Mouse (Mus musculus) limb, embryonic 14.5 days (tissue): ENCODE results near the gene Ngfr. TPM values are rescaled to one million over a fixed set of nuclear protein-coding genes. Genes with fewer than 3 reads are reported as not detected.

Source experiments
- ATAC-seq: fragments of 200-750 bp; cut with Nextera tagmentation; 2 replicates; pipeline ENCODE4 v1.8.0; 2017; ENCODE audit warnings: low read depth, moderate number of reproducible peaks, moderate TSS enrichment; ENCODE audit not compliant: low FRiP score
- DNase-seq: peaks from one replicate; pipeline ENCODE4 v3.0.0-alpha.2; 2015; ENCODE audit warnings: low spot score
- H3K27ac ChIP-seq: fragments of 300-500 bp; sonication (generic); replicated peaks from 2 replicates; pipeline ENCODE4 v1.5.1; 2014; ENCODE audit warnings: low read depth, mild to moderate bottlenecking, low read length, moderate library complexity, mixed read lengths
- H3K27me3 ChIP-seq: fragments of 300-500 bp; sonication (generic); 2 replicates; pipeline ENCODE4 v1.6.1; 2014; ENCODE audit warnings: low read length, mixed read lengths; ENCODE audit not compliant: control insufficient read depth, insufficient read depth
- H3K36me3 ChIP-seq: fragments of 300-500 bp; sonication (generic); 2 replicates; pipeline ENCODE4 v1.6.1; 2014; ENCODE audit warnings: mild to moderate bottlenecking, low read length, moderate library complexity, mixed read lengths; ENCODE audit not compliant: control insufficient read depth, insufficient read depth
- H3K4me1 ChIP-seq: fragments of 300-500 bp; sonication (generic); 2 replicates; pipeline ENCODE4 v1.6.1; 2014; ENCODE audit warnings: antibody characterized with exemption, low read length, mixed read lengths; ENCODE audit not compliant: control insufficient read depth, insufficient read depth
- H3K4me2 ChIP-seq: fragments of 300-500 bp; sonication (generic); replicated peaks from 2 replicates; pipeline ENCODE4 v1.6.1; 2014; ENCODE audit warnings: low read depth, mild to moderate bottlenecking, low read length, moderate library complexity; ENCODE audit not compliant: severe bottlenecking
- H3K4me3 ChIP-seq: fragments of 300-500 bp; sonication (generic); replicated peaks from 2 replicates; pipeline ENCODE4 v1.5.1; 2014; ENCODE audit warnings: low read length
- H3K9ac ChIP-seq: fragments of 300-500 bp; sonication (generic); 2 replicates; pipeline ENCODE4 v1.6.1; 2014; ENCODE audit warnings: mild to moderate bottlenecking, low read depth, low read length, moderate library complexity; ENCODE audit not compliant: severe bottlenecking
- H3K9me3 ChIP-seq: fragments of 300-500 bp; sonication (generic); 2 replicates; pipeline ENCODE4 v1.6.1; 2016; ENCODE audit warnings: low read length; ENCODE audit not compliant: control insufficient read depth
- POLR2A ChIP-seq: fragments of 200-500 bp; IDR thresholded peaks from 2 replicates; pipeline ENCODE4 v1.8.0; 2012; ENCODE audit warnings: inconsistent platforms, mild to moderate bottlenecking, moderate library complexity, borderline replicate concordance; ENCODE audit not compliant: insufficient read depth, insufficient read length; ENCODE audit errors: extremely low read depth
- WGBS: fragments of 180-500 bp; shearing (Covaris S2); extraction: QIAGEN DNeasy Blood & Tissue Kit; methylation state at CpG from one replicate; pipeline ENCODE4 v1.1.7; 2014; 5-methylcytosine and 5-hydroxymethylcytosine counted together
- polyA plus RNA-seq, 2 experiments: library from polyadenylated mRNA; depleted of rRNA in 1 of 2; stranded (reverse) in 1 of 2; unstranded in 1 of 2; fragments of >200 nt; fragmentation: Nextera tagmentation in 1 of 2; extraction: Ambion mirVana in 1 of 2; gene quantifications; 2 replicates each; pipeline versions ENCODE4 v1.2.1 to v1.2.3; 2012 to 2014

Gene Ngfr
- polyA plus RNA-seq, 2 experiments = 32.3 to 52.7 TPM

GRCm38 (mm10) chr11:95538378-95539104 is 49.0 kb downstream of the Ngfr start:
- H3K27me3 ChIP-seq = no peaks in the 10 kb centered on the region
- ATAC-seq = peak; percentile 72
- H3K9me3 ChIP-seq = no peaks in the 10 kb centered on the region
- H3K4me3 ChIP-seq = no peak overlapping the region
- H3K4me2 ChIP-seq = no peak overlapping the region
- 71% methylated on average over 14 of the region's 15 CpGs for WGBS
- no peak overlapping the region for H3K9ac ChIP-seq
- H3K27ac ChIP-seq = no peak overlapping the region
- peaks cover 11% of the 10 kb centered on the region; the same call in 1 of the 2 replicates for H3K4me1 ChIP-seq
- peak; percentile 66 for DNase-seq
- no peaks in the 10 kb centered on the region for H3K36me3 ChIP-seq
- TF ChIP-seq POLR2A = no peak

- Histone ChIP-seq H3K4me3 (peak overlapping the region; percentile 11; the same call in 1 of the 2 replicates), H3K27ac (no peak overlapping the region), H3K9me3 (no peaks in the 10 kb centered on the region), H3K4me1 (0 out of 2 replicates have a peak, but pooled peaks cover 3% of the 10 kb centered on the region), H3K27me3 (no peaks in the 10 kb centered on the region), H3K9ac (no peak overlapping the region; the same call in 1 of the 2 replicates), H3K36me3 (no peaks in the 10 kb centered on the region), H3K4me2 (peak overlapping the region; percentile 43)
- 22% methylated on average over 24 of the region's 24 CpGs for WGBS
- TF ChIP-seq POLR2A = no peak
- ATAC-seq (peak; percentile 85), DNase-seq (peak; percentile 76)
Observed at GRCm38 (mm10) chr11:95533484-95534160, 53.9 kb downstream of the Ngfr start.

- no peaks in the 10 kb centered on the region for H3K9me3 ChIP-seq
- H3K36me3 ChIP-seq = no peaks in the 10 kb centered on the region
- H3K4me1 ChIP-seq = 0 out of 2 replicates have a peak, but pooled peaks cover 3% of the 10 kb centered on the region
- DNase-seq (no peak), ATAC-seq (no peak)
- no peak overlapping the region for H3K9ac ChIP-seq
- H3K27ac ChIP-seq = no peak overlapping the region
- 70% methylated on average over 13 of the region's 13 CpGs for WGBS
- H3K4me3 ChIP-seq = no peak overlapping the region
- H3K4me2 ChIP-seq = no peak overlapping the region
- no peak for TF ChIP-seq POLR2A
- no peaks in the 10 kb centered on the region for H3K27me3 ChIP-seq
Observed at GRCm38 (mm10) chr11:95532353-95533072, 55.0 kb downstream of the Ngfr start.

- DNase-seq (no peak), ATAC-seq (no peak)
- no peak overlapping the region for H3K9ac ChIP-seq
- H3K4me1 ChIP-seq = no peaks in the 10 kb centered on the region
- 70% methylated on average over 3 of the region's 3 CpGs for WGBS
- no peaks in the 10 kb centered on the region for H3K36me3 ChIP-seq
- no peak overlapping the region for H3K4me3 ChIP-seq
- H3K27ac ChIP-seq = no peak overlapping the region
- TF ChIP-seq POLR2A = no peak
- H3K27me3 ChIP-seq = no peaks in the 10 kb centered on the region
- no peak overlapping the region for H3K4me2 ChIP-seq
- H3K9me3 ChIP-seq = no peaks in the 10 kb centered on the region
Observed at GRCm38 (mm10) chr11:95528231-95528630, 59.3 kb downstream of the Ngfr start.

- WGBS = 87% methylated on average over 8 of the region's 8 CpGs
- no peaks in the 10 kb centered on the region for H3K27me3 ChIP-seq
- H3K4me3 ChIP-seq = no peak overlapping the region
- no peak overlapping the region for H3K27ac ChIP-seq
- no peaks in the 10 kb centered on the region for H3K36me3 ChIP-seq
- no peak for TF ChIP-seq POLR2A
- no peaks in the 10 kb centered on the region for H3K9me3 ChIP-seq
- no peak overlapping the region for H3K4me2 ChIP-seq
- no peak overlapping the region for H3K9ac ChIP-seq
- no peaks in the 10 kb centered on the region for H3K4me1 ChIP-seq
- DNase-seq = no peak
- no peak for ATAC-seq
Observed at GRCm38 (mm10) chr11:95527307-95527706, 60.2 kb downstream of the Ngfr start.
